Mouse (Mus musculus): ENCODE results near the gene AF067061. TPM values are rescaled to one million over a fixed set of nuclear protein-coding genes. Genes with fewer than 3 reads are reported as not detected.
"Not testable (repeated sequence)": the region's sequence is repeated elsewhere in the genome, so short reads cannot be mapped to it uniquely, and the experiment has no call there.

The AF067061 gene
- polyA plus RNA-seq (2011; ENCODE audit: insufficient read length, low read depth, missing spikeins) = not detected in 2 replicates

DNA sequence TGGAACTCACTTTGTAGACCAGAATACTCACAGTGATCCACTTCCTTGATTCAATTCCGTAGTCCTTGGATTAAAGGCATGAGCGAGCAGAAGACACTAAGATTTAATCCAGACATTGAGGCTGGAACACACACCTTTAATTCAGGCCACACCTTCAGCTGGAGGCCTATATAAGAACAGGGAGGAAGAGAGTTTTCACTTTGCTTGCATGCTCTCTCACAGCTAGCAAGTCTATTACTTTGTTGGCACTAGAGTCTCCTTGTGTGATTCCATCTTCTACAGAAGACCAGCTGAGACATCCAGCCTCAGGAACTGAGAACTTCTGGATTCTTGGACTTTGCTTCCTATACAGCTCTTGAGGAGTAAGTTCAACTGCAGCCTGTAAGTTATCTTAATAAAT lies at the start of gene AF067061:
Gene AF067061, plus strand, starts transcription at position 245 of the 400 bp plus-strand sequence.
- not testable (repeated sequence) for H3K4me3 ChIP-seq (ENCODE audit: insufficient read depth, low read length); H3K27ac ChIP-seq (ENCODE audit: insufficient read depth, low read length); H3K4me1 ChIP-seq (ENCODE audit: control insufficient read depth, insufficient read depth, low read length)

DNA sequence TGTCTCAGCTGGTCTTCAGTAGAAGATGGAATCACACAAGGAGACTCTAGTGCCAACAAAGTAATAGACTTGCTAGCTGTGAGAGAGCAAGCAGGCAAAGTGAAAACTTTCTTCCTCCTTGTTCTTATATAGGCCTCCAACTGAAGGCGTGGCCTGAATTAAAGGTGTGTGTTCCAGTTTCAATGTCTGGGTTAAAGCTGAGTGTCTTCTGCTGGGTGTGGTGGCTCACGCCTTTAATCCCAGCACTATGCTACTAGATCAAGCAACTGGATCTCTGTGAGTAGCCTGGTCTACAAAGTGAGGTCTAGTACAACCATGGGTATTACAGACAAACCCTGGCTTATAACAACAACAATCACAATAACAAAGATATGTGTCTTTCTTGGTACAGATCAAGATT lies 47.1 kb upstream of the AF067061 start, which contains the start of gene Gm21762:
Gene Gm21762, minus strand, starts transcription at position 101 of the 400 bp plus-strand sequence.
- H3K4me1 ChIP-seq (ENCODE audit: control insufficient read depth, insufficient read depth, low read length); H3K4me3 ChIP-seq (ENCODE audit: insufficient read depth, low read length); H3K27ac ChIP-seq (ENCODE audit: insufficient read depth, low read length): not testable (repeated sequence)

DNA sequence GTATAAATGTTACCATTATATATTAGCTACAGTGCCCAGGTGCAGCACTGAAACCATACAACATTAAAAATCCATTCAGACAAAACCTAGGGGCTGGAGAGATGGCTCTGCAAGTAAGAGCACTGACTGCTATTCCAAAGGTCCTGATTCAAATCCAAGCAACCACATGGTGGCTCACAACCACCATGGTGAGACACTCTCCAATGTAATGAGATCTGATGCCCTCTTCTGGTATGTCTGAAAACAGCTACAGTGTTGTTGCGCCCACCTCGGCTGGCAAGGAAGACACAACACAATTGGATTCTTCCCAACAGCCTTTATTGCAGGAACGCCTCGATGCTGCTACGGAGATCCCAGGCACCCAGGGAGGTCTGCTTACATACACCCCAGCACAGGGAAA lies 42.0 kb upstream of the AF067061 start:
- not testable (repeated sequence) for H3K4me3 ChIP-seq (ENCODE audit: insufficient read depth, low read length); H3K27ac ChIP-seq (ENCODE audit: insufficient read depth, low read length); H3K4me1 ChIP-seq (ENCODE audit: control insufficient read depth, insufficient read depth, low read length)

DNA sequence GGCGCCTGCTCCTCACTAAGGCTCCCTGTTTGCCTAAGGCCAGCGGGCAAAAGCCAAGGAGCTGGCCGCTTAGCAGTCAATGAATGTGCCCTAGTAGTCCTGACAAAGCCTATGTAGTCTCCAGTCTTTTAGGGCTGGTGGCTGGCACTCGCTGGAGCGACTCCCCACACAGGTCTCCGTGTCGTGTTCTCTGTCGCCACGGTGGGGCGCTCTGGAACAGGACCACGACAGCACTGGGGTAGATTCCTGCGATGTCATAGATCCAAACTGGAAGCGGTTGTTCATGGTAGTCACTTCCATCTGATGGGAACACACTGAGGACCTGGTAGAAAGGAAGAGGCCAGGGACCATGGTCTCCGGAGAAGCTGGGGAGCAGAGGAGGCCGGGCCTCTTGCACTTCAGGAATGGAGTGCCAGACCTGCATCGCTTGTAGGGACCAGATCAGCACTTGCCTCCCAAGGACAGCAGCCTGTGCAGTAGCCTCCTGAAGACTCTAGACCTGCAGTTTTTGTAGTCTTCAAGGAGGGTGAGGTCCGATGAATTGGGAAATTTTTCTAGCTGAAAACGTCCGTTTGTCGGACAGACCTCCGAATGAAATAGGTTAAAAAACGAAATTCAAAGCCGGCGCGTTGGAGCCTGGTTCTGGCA lies 39.8 kb upstream of the AF067061 start:
- not testable (repeated sequence) for H3K27ac ChIP-seq (ENCODE audit: insufficient read depth, low read length); H3K4me1 ChIP-seq (ENCODE audit: control insufficient read depth, insufficient read depth, low read length); H3K4me3 ChIP-seq (ENCODE audit: insufficient read depth, low read length)

DNA sequence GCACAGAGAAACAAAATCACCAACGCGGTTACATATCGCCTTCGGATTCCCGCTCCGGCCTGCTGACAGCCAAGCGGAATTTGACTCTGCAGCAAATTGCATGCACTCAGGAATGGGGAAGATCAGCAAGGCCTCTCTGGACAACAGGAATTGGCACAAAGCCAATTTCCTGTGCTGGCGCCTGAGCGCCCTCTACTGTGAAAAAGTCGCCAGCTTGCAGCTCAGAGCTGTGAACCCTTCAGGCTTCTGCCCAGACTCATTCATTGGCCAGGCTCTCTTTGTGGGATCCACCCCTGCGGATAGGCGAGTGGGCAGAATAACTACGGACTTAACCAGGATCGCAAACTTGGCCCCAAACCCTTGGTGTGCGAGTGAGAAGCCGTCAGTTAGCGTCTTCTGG lies 31.1 kb upstream of the AF067061 start:
- H3K27ac ChIP-seq (ENCODE audit: insufficient read depth, low read length); H3K4me1 ChIP-seq (ENCODE audit: control insufficient read depth, insufficient read depth, low read length); H3K4me3 ChIP-seq (ENCODE audit: insufficient read depth, low read length): not testable (repeated sequence)

DNA sequence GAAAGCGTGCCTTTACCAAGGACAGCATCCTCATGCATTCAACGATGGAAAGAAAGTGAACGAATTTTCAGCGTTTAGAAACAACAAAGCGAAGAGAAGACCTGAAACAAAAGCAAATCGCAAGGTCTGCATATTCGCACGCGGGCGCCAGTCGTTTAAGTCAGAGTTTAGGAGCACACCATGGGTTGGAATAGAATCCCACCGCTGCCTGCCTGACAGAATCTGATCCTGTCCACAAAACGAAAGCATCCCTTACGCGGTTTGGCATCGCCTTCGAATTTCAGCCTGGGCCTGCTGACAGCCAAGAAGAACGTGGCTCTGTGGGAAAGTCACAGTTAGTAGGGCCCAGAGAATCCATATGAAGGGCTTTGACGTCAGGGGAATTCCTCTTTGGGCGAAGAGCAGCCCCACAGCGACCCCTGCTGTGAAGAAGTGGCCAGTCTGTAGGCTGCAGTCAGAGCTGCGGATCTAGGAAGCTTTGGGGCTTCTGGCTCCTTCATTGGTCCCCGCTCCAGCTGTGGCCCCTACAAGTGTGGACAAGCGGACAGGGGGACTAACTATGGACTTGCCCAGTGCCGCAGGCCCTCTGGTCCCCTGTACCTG lies 30.4 kb upstream of the AF067061 start:
- not testable (repeated sequence) for H3K4me1 ChIP-seq (ENCODE audit: control insufficient read depth, insufficient read depth, low read length); H3K4me3 ChIP-seq (ENCODE audit: insufficient read depth, low read length); H3K27ac ChIP-seq (ENCODE audit: insufficient read depth, low read length)

DNA sequence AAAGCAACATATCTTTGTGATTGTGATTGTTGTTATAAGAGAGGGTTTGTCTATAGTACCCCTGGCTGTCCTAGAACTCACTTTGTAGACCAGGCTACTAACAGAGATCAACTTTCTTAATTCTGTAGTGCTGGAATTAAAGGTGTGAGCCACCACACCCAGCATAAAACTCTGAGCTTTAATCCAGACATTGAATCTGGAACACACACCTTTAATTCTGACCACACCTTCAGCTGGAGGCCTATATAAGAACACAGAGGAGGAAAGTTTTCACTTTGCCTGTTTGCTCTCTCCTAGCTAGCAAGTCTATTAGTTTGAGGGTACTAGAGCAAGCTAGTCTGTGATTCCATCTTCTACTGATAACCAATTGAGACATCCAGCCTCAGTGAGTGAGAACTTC lies 24.1 kb upstream of the AF067061 start, which contains the start of gene Gm21731:
Gene Gm21731, plus strand, starts transcription at position 301 of the 400 bp plus-strand sequence.
- H3K4me3 ChIP-seq (ENCODE audit: insufficient read depth, low read length); H3K27ac ChIP-seq (ENCODE audit: insufficient read depth, low read length); H3K4me1 ChIP-seq (ENCODE audit: control insufficient read depth, insufficient read depth, low read length): not testable (repeated sequence)

DNA sequence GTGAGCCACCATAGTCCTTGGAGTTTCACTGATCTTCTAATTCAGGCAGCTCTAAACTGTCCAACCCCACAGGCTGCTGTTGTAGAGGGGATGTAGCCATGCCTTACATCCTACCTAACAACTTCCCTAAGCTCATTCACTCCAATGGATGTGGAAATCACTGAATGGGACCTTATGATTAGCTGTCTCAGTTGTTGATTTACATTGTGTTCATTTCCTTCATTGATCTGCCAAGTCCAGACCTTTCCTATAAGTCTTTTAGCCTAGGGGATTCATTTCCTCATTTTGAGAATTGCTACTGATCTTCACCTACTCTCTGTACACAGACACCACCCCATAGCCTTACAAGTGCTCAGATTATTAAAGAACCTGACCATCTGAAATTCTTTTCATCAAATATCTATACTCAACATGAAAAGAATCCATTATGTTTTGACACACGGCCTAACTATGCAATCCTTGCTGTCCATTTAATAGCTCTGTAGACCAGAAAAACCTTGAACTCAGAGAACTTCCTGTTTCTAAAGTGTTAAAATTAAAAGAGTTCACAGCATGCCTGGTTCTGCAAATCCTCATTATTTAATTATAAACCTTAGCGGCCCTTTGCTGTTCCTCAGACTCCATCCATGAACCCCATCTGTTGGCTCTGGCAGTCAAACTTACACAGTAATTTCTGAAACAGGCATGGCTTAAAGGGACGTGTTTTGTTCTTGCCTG lies 11.5 kb upstream of the AF067061 start:
- not testable (repeated sequence) for H3K27ac ChIP-seq (ENCODE audit: insufficient read depth, low read length); H3K4me3 ChIP-seq (ENCODE audit: insufficient read depth, low read length); H3K4me1 ChIP-seq (ENCODE audit: control insufficient read depth, insufficient read depth, low read length)

DNA sequence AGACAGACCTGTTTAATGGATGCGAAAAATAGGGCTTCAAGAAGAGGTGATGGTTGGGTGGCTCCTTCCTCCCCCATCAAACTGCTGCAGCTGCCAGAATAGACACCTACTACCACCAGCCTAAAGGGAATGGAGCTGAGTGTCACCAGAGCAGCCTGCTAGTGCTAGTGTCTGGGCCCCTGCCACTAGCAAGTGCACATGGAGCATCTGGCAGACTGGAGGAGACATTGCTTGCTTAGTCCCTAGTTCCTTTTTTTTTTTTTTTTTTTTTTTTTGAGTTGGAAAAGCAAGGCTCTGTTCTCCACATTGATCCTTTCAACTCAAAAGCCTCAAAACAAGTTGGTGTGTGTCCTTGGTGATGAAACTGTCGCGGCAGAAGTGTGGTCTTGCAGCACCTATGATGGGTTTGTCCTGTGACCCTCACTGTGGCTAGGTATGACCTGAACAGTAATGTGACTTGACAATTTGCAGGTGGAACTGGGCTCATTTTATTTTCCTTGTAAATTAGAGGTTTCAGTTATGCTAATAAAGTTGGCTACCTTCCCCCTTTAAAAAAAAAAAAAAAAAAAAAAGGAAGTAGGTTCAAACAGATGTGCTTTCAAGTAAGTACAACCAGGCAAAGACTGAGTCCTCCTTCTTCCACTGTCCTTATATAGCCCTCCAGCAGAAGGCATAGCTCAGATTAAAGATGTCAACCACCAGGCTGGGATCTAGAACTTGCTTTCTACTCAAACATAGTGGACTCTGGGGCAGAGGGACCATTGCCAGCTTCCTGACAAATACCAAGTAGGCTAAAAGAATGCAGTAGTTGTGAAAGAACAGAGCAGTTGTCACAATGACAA lies 3.9 kb upstream of the AF067061 start:
- not testable (repeated sequence) for H3K27ac ChIP-seq (ENCODE audit: insufficient read depth, low read length); H3K4me1 ChIP-seq (ENCODE audit: control insufficient read depth, insufficient read depth, low read length); H3K4me3 ChIP-seq (ENCODE audit: insufficient read depth, low read length)

DNA sequence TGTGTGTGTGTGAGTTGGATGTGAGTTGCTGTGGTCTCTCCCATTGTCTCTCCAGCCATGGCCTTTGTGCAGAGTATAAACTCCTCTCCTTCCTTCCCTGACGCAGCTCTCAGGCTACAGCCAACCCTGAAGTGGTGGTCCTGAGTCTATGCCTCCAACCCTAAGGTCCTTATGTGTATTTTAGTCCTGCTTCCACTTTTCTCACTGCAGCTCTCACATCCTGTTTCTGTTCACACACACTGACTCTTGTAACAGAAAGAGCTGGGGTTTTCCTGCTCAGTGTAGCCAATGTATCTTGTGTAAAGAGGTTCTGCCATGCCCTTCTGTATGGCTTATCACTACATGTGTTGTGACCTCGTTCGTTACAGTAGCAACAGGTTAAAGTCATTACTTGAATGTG lies 3.2 kb upstream of the AF067061 start:
- not testable (repeated sequence) for H3K4me1 ChIP-seq (ENCODE audit: control insufficient read depth, insufficient read depth, low read length); H3K4me3 ChIP-seq (ENCODE audit: insufficient read depth, low read length); H3K27ac ChIP-seq (ENCODE audit: insufficient read depth, low read length)

DNA sequence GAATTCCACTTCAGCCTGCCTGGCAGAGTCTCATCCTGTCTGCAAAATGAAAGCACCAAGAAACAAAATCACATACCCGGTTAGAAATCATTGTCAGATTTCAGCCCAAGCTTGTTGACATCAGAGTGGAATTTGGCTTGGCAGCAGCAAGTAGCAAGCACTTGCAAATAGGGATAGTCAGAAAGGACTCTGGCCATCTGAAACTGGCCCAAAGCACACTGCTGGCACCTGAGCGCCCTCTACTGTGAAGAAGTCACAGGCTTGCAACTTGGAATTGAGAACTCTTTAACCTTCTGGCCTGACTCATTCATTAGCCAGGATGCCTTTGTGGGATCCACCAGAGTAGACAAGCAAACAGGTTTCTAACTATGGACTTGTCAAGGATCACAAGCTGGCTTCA lies 14.9 kb downstream of the AF067061 start:
- not testable (repeated sequence) for H3K27ac ChIP-seq (ENCODE audit: insufficient read depth, low read length)

More for the DNA sequence above, 14.9 kb downstream of the AF067061 start:
- not testable (repeated sequence) for H3K4me1 ChIP-seq (ENCODE audit: control insufficient read depth, insufficient read depth, low read length); H3K4me3 ChIP-seq (ENCODE audit: insufficient read depth, low read length)

Measured in embryonic fibroblast, embryonic 13.5 days (primary cell).